Comparison of ENCODE assay signal across 24 mouse cellular contexts in genomic region chr13:46189726-46190125, GRCm38 (mm10).
DNase-seq lines count a peak whose midpoint lies in the region; ATAC-seq and TF ChIP-seq lines count a peak whose summit lies in the region.
"Had no signal": no experiment of that assay in that cellular context is flagged by ENCODE, and none has a peak within 500 bp of the region (broad histone marks: within the 10 kb centered on the region; RNA-seq: fewer than 3 reads in every experiment).

No protein-coding gene starts in this region.

- no peak overlapping the region for H3K4me2 ChIP-seq in hindbrain, postnatal 0 days (ENCODE audit: low read depth, low read length)
- H3K4me2 ChIP-seq in hindbrain, embryonic 16.5 days (ENCODE audit: low read length): no peak overlapping the region
- no peak overlapping the region for H3K4me2 ChIP-seq in kidney, embryonic 16.5 days (replicated peaks; ENCODE audit: low read depth, low read length)
- H3K4me2 ChIP-seq: embryonic facial prominence, embryonic 12.5 days; forebrain, embryonic 13.5 days; forebrain, embryonic 15.5 days had no signal

- H3K9ac ChIP-seq in hindbrain, postnatal 0 days (replicated peaks; ENCODE audit: low read length): no peak overlapping the region
- no peak overlapping the region for H3K9ac ChIP-seq in hindbrain, embryonic 16.5 days (ENCODE audit: low read depth, low read length)
- no peak overlapping the region for H3K9ac ChIP-seq in kidney, embryonic 16.5 days (replicated peaks; ENCODE audit: low read length)
- H3K9ac ChIP-seq: embryonic facial prominence, embryonic 12.5 days; forebrain, embryonic 13.5 days; forebrain, embryonic 15.5 days; forebrain, postnatal 0 days had no signal

- H3K4me1 ChIP-seq in hindbrain, postnatal 0 days (ENCODE audit: insufficient read depth, low read length): no peaks in the 10 kb centered on the region
- H3K4me1 ChIP-seq in hindbrain, embryonic 16.5 days (ENCODE audit: control insufficient read depth, insufficient read depth, low read depth, low read length): no peaks in the 10 kb centered on the region
- 0 out of 2 replicates have a peak, but pooled peaks cover 3% of the 10 kb centered on the region for H3K4me1 ChIP-seq in kidney, embryonic 16.5 days (ENCODE audit: insufficient read depth, low read length)
- no peaks in the 10 kb centered on the region for H3K4me1 ChIP-seq in kidney, adult 2 months (ENCODE audit: control insufficient read depth, insufficient read depth, low read length)
- H3K4me1 ChIP-seq: embryonic facial prominence, embryonic 10.5 days; embryonic facial prominence, embryonic 12.5 days; forebrain, embryonic 15.5 days had no signal

- intact Hi-C loops in left cerebral cortex, postnatal 4 days (cut with DNase I): no loop called here

- no peaks in the 10 kb centered on the region for H3K36me3 ChIP-seq in hindbrain, postnatal 0 days (ENCODE audit: insufficient read depth, low read length)
- H3K36me3 ChIP-seq in hindbrain, embryonic 16.5 days (ENCODE audit: control insufficient read depth, insufficient read depth, low read length): no peaks in the 10 kb centered on the region
- no peaks in the 10 kb centered on the region for H3K36me3 ChIP-seq in kidney, embryonic 16.5 days (ENCODE audit: insufficient read depth, low read length)
- no peaks in the 10 kb centered on the region for H3K36me3 ChIP-seq in kidney, adult 2 months (ENCODE audit: control insufficient read depth, insufficient read depth, low read length)
- H3K36me3 ChIP-seq: embryonic facial prominence, embryonic 10.5 days; embryonic facial prominence, embryonic 12.5 days; forebrain, embryonic 15.5 days; G1E had no signal

- no peak overlapping the region for H3K27ac ChIP-seq in hindbrain, postnatal 0 days
- no peak overlapping the region for H3K27ac ChIP-seq in hindbrain, embryonic 16.5 days (ENCODE audit: low read depth, low read length)
- 0 out of 2 replicates have a peak overlapping the region, but pooled peaks have one; percentile 11 for H3K27ac ChIP-seq in kidney, embryonic 16.5 days (ENCODE audit: low read length)
- H3K27ac ChIP-seq in kidney, adult 2 months (ENCODE audit: insufficient read depth, low read depth, low read length): no peak overlapping the region
- H3K27ac ChIP-seq: embryonic facial prominence, embryonic 10.5 days; embryonic facial prominence, embryonic 12.5 days; forebrain, embryonic 13.5 days; forebrain, embryonic 15.5 days had no signal

- peak; percentile 61 to 76 for DNase-seq in cerebellum, postnatal 10 days
- no peak for DNase-seq in cerebellum, adult 8-10 months
- peak; percentile 23 for DNase-seq in hindbrain, postnatal 0 days (ENCODE audit: low spot score)
- DNase-seq in kidney, adult 2 months: no peak
- peak; percentile 19 for DNase-seq in left cerebral cortex, postnatal 4 days
- no peak for DNase-seq in left cerebral cortex, adult 18-20 months (ENCODE audit: low spot score in 2 of 2)
- DNase-seq: adrenal gland, adult 8-10 months; adrenal gland, postnatal 14 days; adrenal gland, postnatal 36 days; B cell, adult 2 months; cerebellum, adult 11-12 months; cerebellum, adult 9-10 months; forebrain, postnatal 0 days had no signal

- TF ChIP-seq CTCF in hindbrain, postnatal 0 days (IDR thresholded peaks at IDR 0.05; ENCODE audit: low read depth): no peak
- TF ChIP-seq CTCF in kidney, adult 2 months (conservative IDR thresholded peaks at IDR 0.05; ENCODE audit: insufficient read depth, insufficient read length, low read depth, low read length): no peak

- H3K4me3 ChIP-seq in hindbrain, postnatal 0 days (ENCODE audit: low read length): no peak overlapping the region
- H3K4me3 ChIP-seq in hindbrain, embryonic 16.5 days (ENCODE audit: low read length): no peak overlapping the region
- H3K4me3 ChIP-seq in kidney, embryonic 16.5 days (ENCODE audit: low read length): no peak overlapping the region
- H3K4me3 ChIP-seq in kidney, adult 2 months (ENCODE audit: insufficient read depth, low read depth, low read length): no peak overlapping the region
- H3K4me3 ChIP-seq: embryonic facial prominence, embryonic 10.5 days; embryonic facial prominence, embryonic 12.5 days; forebrain, embryonic 13.5 days; forebrain, embryonic 15.5 days had no signal

- H3K27me3 ChIP-seq in hindbrain, postnatal 0 days (ENCODE audit: insufficient read depth, low read length): no peaks in the 10 kb centered on the region
- no peaks in the 10 kb centered on the region for H3K27me3 ChIP-seq in hindbrain, embryonic 16.5 days (replicated peaks; ENCODE audit: control insufficient read depth, insufficient read depth, low read length)
- no peaks in the 10 kb centered on the region for H3K27me3 ChIP-seq in kidney, embryonic 16.5 days (ENCODE audit: insufficient read depth, low read length)
- H3K27me3 ChIP-seq in kidney, adult 2 months (replicated peaks; ENCODE audit: control insufficient read depth, insufficient read depth, low read length): no peaks in the 10 kb centered on the region
- H3K27me3 ChIP-seq: CH12.LX; embryonic facial prominence, embryonic 12.5 days; forebrain, embryonic 13.5 days; forebrain, embryonic 15.5 days; Patski had no signal

- TF ChIP-seq POLR2A in kidney, adult 2 months (IDR thresholded peaks at IDR 0.05; ENCODE audit: low read depth, low read length): no peak

- no peaks in the 10 kb centered on the region for H3K9me3 ChIP-seq in hindbrain, postnatal 0 days (ENCODE audit: low read length)
- H3K9me3 ChIP-seq in hindbrain, embryonic 16.5 days (ENCODE audit: control insufficient read depth, low read length): no peaks in the 10 kb centered on the region
- H3K9me3 ChIP-seq in kidney, embryonic 16.5 days (ENCODE audit: low read length): no peaks in the 10 kb centered on the region
- H3K9me3 ChIP-seq: embryonic facial prominence, embryonic 10.5 days; embryonic facial prominence, embryonic 12.5 days; forebrain, embryonic 13.5 days; forebrain, embryonic 15.5 days; G1E had no signal

- no peak for ATAC-seq in hindbrain, postnatal 0 days
- no peak for ATAC-seq in hindbrain, embryonic 16.5 days
- ATAC-seq in kidney, embryonic 16.5 days (ENCODE audit: low FRiP score, low TSS enrichment): no peak
- ATAC-seq: activated CD4-positive, CD25-positive, alpha-beta regulatory T cell, adult 4 months; CD4-positive, CD25-positive, alpha-beta regulatory T cell, adult 4 months; forebrain, embryonic 13.5 days; forebrain, embryonic 15.5 days; forebrain, postnatal 0 days; Patski had no signal

- WGBS in hindbrain, postnatal 0 days: 52% methylated on average over 2 of the region's 2 CpGs
- 69% methylated on average over 2 of the region's 2 CpGs for WGBS in hindbrain, embryonic 16.5 days
- 70% methylated on average over 2 of the region's 2 CpGs for WGBS in kidney, embryonic 16.5 days
- 77% methylated on average over 2 of the region's 2 CpGs for WGBS in kidney, adult 2 months

Comparison
In these comparisons a context has a peak if more than half of its experiments do, and no peak if none do; other contexts are left out.
1. DNase-seq: peak in cerebellum, postnatal 10 days (2 of 2), hindbrain, postnatal 0 days (single experiment) and left cerebral cortex, postnatal 4 days (single experiment); none in cerebellum, adult 8-10 months (single experiment), kidney, adult 2 months (single experiment) and left cerebral cortex, adult 18-20 months (0 of 2).